In the genomic region with DNA sequence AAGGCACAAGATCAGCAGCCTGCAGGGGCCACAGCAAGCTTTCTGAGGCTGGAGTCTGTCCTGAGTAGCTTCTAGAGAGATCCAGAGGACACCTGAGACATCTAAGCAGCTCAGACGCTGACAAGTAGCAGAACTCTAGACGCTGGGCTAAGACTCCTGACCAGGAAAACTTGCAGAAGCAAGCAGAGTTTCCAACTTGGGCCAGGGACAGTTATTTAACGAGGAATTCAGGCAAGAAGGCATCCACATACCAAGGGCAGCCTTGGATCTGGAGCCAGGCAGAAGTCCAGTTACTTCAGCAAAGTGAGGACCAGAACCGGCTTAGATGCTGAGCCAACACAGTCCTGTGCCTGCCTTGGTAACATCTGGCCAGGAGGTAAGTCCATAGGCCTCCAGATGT, we compare ENCODE assay signal across 20 mouse cellular contexts.
"Had no signal": no experiment of that assay in that cellular context is flagged by ENCODE, and none has a peak within 500 bp of the region (broad histone marks: within the 10 kb centered on the region; RNA-seq: fewer than 3 reads in every experiment).

No protein-coding gene starts in this region.

- H3K4me2 ChIP-seq: lung, embryonic 14.5 days; midbrain, embryonic 12.5 days; neural tube, embryonic 13.5 days; neural tube, embryonic 15.5 days; stomach, embryonic 15.5 days had no signal

- H3K4me1 ChIP-seq: midbrain, embryonic 12.5 days; neural tube, embryonic 13.5 days; neural tube, embryonic 15.5 days had no signal

- H3K27me3 ChIP-seq: neural tube, embryonic 13.5 days; neural tube, embryonic 15.5 days; stomach, embryonic 15.5 days had no signal

- DNase-seq: lung, adult 18-20 months; lung, embryonic 14.5 days; lung, postnatal 10 days; lung, postnatal 4 days; midbrain, embryonic 14.5 days; retina, postnatal 1 day; right cerebral cortex, adult 18-20 months; right cerebral cortex, postnatal 25 days; right cerebral cortex, postnatal 4 days; thymus, adult 2 months; thymus, postnatal 25 days; thymus, postnatal 4 days had no signal

- H3K9me3 ChIP-seq: midbrain, embryonic 10.5 days; midbrain, embryonic 12.5 days; neural tube, embryonic 13.5 days; neural tube, embryonic 15.5 days; stomach, embryonic 15.5 days had no signal

- H3K9ac ChIP-seq: lung, embryonic 14.5 days; midbrain, embryonic 12.5 days; neural tube, embryonic 13.5 days; neural tube, embryonic 15.5 days; stomach, embryonic 15.5 days had no signal

- H3K36me3 ChIP-seq: midbrain, embryonic 10.5 days; midbrain, embryonic 12.5 days; neural tube, embryonic 13.5 days; neural tube, embryonic 15.5 days; stomach, embryonic 15.5 days had no signal

- ATAC-seq: midbrain, embryonic 16.5 days had no signal

- H3K27ac ChIP-seq: midbrain, embryonic 10.5 days; midbrain, embryonic 12.5 days; neural tube, embryonic 13.5 days; neural tube, embryonic 15.5 days; stomach, embryonic 15.5 days; stomach, postnatal 0 days had no signal

- H3K4me3 ChIP-seq: midbrain, embryonic 10.5 days; midbrain, embryonic 12.5 days; myocyte; neural tube, embryonic 13.5 days; neural tube, embryonic 15.5 days; stomach, embryonic 15.5 days had no signal
